Mouse (Mus musculus) erythroblast, embryonic 14.5 days (primary cell): ENCODE data around the gene Arsb. TPM values are rescaled to one million over a fixed set of nuclear protein-coding genes. Genes with fewer than 3 reads are reported as not detected.

Source experiments
- H3K27me3 ChIP-seq: 2 replicates; pipeline ENCODE4 v1.6.1; 2012; ENCODE audit warnings: inconsistent platforms; ENCODE audit not compliant: control insufficient read depth
- H3K36me3 ChIP-seq: 2 replicates; pipeline ENCODE4 v1.6.1; 2012; ENCODE audit warnings: mild to moderate bottlenecking, inconsistent platforms; ENCODE audit not compliant: control insufficient read depth
- H3K4me1 ChIP-seq: 2 replicates; pipeline ENCODE4 v1.6.1; 2012; ENCODE audit warnings: inconsistent platforms; ENCODE audit not compliant: control insufficient read depth
- H3K4me3 ChIP-seq: replicated peaks from 2 replicates; pipeline ENCODE3; 2012; ENCODE audit warnings: moderate library complexity, mild to moderate bottlenecking, inconsistent platforms
- H3K9me3 ChIP-seq: 2 replicates; pipeline ENCODE4 v1.6.1; 2012; ENCODE audit warnings: low read length, inconsistent platforms, mixed read lengths; ENCODE audit not compliant: control insufficient read depth
- GATA1 ChIP-seq: IDR thresholded peaks from 2 replicates; pipeline ENCODE4 v1.6.1; 2012; ENCODE audit warnings: low read length, inconsistent platforms, mixed read lengths
- TAL1 ChIP-seq: IDR thresholded peaks from 3 replicates; pipeline ENCODE4 v1.6.1; 2012; ENCODE audit warnings: low read length, inconsistent platforms, mixed read lengths
- polyA plus RNA-seq: library from polyadenylated mRNA; stranded (reverse); fragments of >175 nt; gene quantifications from 2 replicates; pipeline ENCODE4 v1.2.3, GENCODE M21; 2012

Arsb gene
- polyA plus RNA-seq, 1 experiment, result 0.05 TPM

GRCm38 (mm10) chr13:93757514-93757913 lies 13.9 kb upstream of the Arsb start:
- Histone ChIP-seq H3K9me3 (no peaks in the 10 kb centered on the region), H3K27me3 (no peaks in the 10 kb centered on the region), H3K4me1 (peaks cover 4% of the 10 kb centered on the region), H3K4me3 (no peak overlapping the region), H3K36me3 (no peaks in the 10 kb centered on the region)
- no peak for TF ChIP-seq GATA1
- no peak for TF ChIP-seq TAL1

GRCm38 (mm10) chr13:93758149-93758898 lies 13.1 kb upstream of the Arsb start:
- H3K27me3 ChIP-seq, result no peaks in the 10 kb centered on the region
- peaks cover 4% of the 10 kb centered on the region for H3K4me1 ChIP-seq
- no peak for TF ChIP-seq GATA1
- H3K4me3 ChIP-seq, result no peak overlapping the region
- H3K9me3 ChIP-seq, result no peaks in the 10 kb centered on the region
- H3K36me3 ChIP-seq, result no peaks in the 10 kb centered on the region

GRCm38 (mm10) chr13:93761831-93762230 lies 9.6 kb upstream of the Arsb start:
- TF ChIP-seq GATA1, result no peak
- TF ChIP-seq TAL1, result no peak
- Histone ChIP-seq H3K9me3 (no peaks in the 10 kb centered on the region), H3K4me1 (peaks cover 4% of the 10 kb centered on the region), H3K36me3 (no peaks in the 10 kb centered on the region), H3K4me3 (no peak overlapping the region), H3K27me3 (no peaks in the 10 kb centered on the region)

DNA sequence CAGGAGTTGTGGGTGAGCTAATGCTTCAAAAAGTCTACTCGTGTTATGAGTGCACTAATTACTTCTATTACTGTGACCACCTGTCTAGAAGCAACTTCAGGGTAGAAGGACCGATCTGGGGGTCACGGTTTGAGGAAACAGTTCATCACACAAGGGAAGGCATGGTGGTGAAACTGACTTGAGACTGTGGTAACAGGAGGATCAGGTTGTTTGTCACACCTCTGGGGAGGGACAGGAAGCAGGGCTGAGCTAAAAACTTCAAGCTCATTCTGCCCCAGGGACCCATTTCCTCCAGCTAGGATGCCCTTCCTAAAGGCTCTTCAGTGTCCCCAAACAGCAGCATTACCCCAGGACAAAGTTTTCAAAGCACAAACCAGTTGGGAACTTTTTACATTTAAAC lies 8.6 kb upstream of the Arsb start:
- no peaks in the 10 kb centered on the region for H3K9me3 ChIP-seq
- TF ChIP-seq TAL1, result no peak
- TF ChIP-seq GATA1, result no peak
- no peaks in the 10 kb centered on the region for H3K36me3 ChIP-seq
- H3K4me3 ChIP-seq, result no peak overlapping the region
- H3K4me1 ChIP-seq, result no peaks in the 10 kb centered on the region
- H3K27me3 ChIP-seq, result no peaks in the 10 kb centered on the region

GRCm38 (mm10) chr13:93764321-93764973 lies 7.0 kb upstream of the Arsb start:
- Histone ChIP-seq H3K36me3 (no peaks in the 10 kb centered on the region), H3K9me3 (no peaks in the 10 kb centered on the region), H3K4me3 (no peak overlapping the region), H3K4me1 (no peaks in the 10 kb centered on the region), H3K27me3 (no peaks in the 10 kb centered on the region)
- TF ChIP-seq GATA1 (no peak), TAL1 (no peak)

DNA sequence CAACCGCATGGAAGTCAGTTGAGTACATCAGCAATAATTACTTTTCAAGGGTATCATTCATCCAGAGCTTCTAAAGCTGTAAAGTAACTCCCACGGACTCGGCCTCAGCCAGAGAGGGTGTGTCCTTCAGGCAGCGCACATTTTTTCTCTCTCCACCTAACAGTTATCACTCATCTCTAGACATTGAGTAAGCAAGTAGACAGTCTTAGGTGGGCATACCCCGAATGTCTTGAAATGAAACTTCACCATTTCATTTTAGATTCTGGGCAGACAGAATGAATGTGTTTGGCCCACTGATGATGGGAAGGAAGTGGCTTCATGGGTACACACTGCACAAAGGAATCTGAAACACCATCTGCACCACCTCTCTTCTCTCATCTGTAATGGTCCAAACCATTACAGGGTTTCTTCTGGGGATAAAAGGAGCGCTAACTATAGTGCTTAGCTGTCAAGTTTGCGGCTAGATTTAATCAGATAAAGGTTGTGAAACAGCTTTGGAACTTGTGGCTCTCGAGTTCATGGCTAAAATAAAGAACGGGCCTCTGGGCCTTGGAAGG lies 321 bp upstream of the Arsb start:
- no peaks in the 10 kb centered on the region for H3K9me3 ChIP-seq
- no peaks in the 10 kb centered on the region for H3K36me3 ChIP-seq
- peaks cover 14% of the 10 kb centered on the region for H3K4me1 ChIP-seq
- H3K4me3 ChIP-seq, result peak overlapping the region; percentile 64
- TF ChIP-seq TAL1 (no peak), GATA1 (no peak)
- peaks cover 27% of the 10 kb centered on the region for H3K27me3 ChIP-seq

- Histone ChIP-seq H3K9me3 (no peaks in the 10 kb centered on the region), H3K4me3 (peak overlapping the region; percentile 64), H3K27me3 (peaks cover 27% of the 10 kb centered on the region)
Observed at GRCm38 (mm10) chr13:93772279-93772636, 828 bp downstream of the Arsb start.

DNA sequence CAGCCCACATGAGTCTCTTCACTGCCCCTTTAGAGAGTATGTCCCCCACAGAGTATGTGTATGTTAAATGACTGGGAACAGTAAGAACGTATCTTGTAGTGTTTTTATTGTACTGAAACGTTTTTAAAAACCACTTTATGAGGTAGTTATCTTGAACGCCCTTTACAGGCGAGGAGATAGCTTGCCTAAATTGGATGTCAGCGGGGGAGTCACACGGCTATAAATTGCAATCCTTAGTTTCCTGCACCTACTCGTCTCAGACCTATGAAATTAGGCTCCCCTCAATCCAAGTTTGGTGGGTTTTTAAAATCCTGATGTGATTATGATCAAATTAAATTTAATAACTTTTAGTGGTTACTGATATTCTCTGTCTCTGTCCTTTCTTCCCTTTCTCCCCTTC lies 1.4 kb downstream of the Arsb start:
- Histone ChIP-seq H3K4me1 (peaks cover 14% of the 10 kb centered on the region), H3K27me3 (peaks cover 27% of the 10 kb centered on the region), H3K9me3 (no peaks in the 10 kb centered on the region), H3K4me3 (no peak overlapping the region), H3K36me3 (no peaks in the 10 kb centered on the region)
- TF ChIP-seq GATA1 (no peak), TAL1 (no peak)

More at GRCm38 (mm10) chr13:93772279-93772636, 828 bp downstream of the Arsb start:
- H3K36me3 ChIP-seq, result no peaks in the 10 kb centered on the region
- H3K4me1 ChIP-seq, result peaks cover 14% of the 10 kb centered on the region
- no peak for TF ChIP-seq TAL1
- TF ChIP-seq GATA1, result no peak

- Histone ChIP-seq H3K9me3 (no peaks in the 10 kb centered on the region), H3K4me3 (no peak overlapping the region), H3K27me3 (peaks cover 27% of the 10 kb centered on the region), H3K4me1 (peaks cover 14% of the 10 kb centered on the region), H3K36me3 (no peaks in the 10 kb centered on the region)
- TF ChIP-seq TAL1 (no peak), GATA1 (no peak)
Observed at GRCm38 (mm10) chr13:93773704-93774315, 2.4 kb downstream of the Arsb start.
